Mouse (Mus musculus) layer of hippocampus, adult 18-20 months (tissue): ENCODE data around the gene Dst. TPM values are rescaled to one million over a fixed set of nuclear protein-coding genes. Genes with fewer than 3 reads are reported as not detected.
A peak's percentile ranks its signal among the peaks of the same experiment; 100 is the strongest.

Source experiments
- DNase-seq, 2 experiments: peaks; one replicate each; pipeline ENCODE4 v3.0.0; 2022; ENCODE audit warnings: low spot score in 2 of 2
- total RNA-seq, 2 experiments: library from RNA; stranded (reverse); gene quantifications; 2 replicates each; pipeline ENCODE4 v1.2.3; 2021

Gene Dst
- total RNA-seq, 2 experiments from 2014 or later = 195 to 198 TPM

- no peak for DNase-seq
Measured at GRCm38 (mm10) chr1:33925283-33925682, 17.3 kb downstream of the Dst start.

- DNase-seq = no peak
Measured at GRCm38 (mm10) chr1:33927466-33927865, 19.4 kb downstream of the Dst start.

- DNase-seq = no peak
Measured at GRCm38 (mm10) chr1:33931791-33932190, 23.8 kb downstream of the Dst start.

GRCm38 (mm10) chr1:33932196-33932595 lies 24.2 kb downstream of the Dst start:
- no peak for DNase-seq

GRCm38 (mm10) chr1:33932845-33933499 lies 24.9 kb downstream of the Dst start:
- DNase-seq = peak in 1 of 2 experiments; percentile 54

GRCm38 (mm10) chr1:33935946-33936345 lies 27.9 kb downstream of the Dst start:
- DNase-seq = no peak

GRCm38 (mm10) chr1:33939828-33940227 lies 31.8 kb downstream of the Dst start:
- DNase-seq = no peak

- no peak for DNase-seq
Measured at GRCm38 (mm10) chr1:33940364-33940928, 32.4 kb downstream of the Dst start.

- no peak for DNase-seq
Measured at GRCm38 (mm10) chr1:33942638-33943037, 34.6 kb downstream of the Dst start.

- DNase-seq = no peak
Measured at GRCm38 (mm10) chr1:33943943-33944342, 35.9 kb downstream of the Dst start.

GRCm38 (mm10) chr1:33944977-33945750 lies 37.1 kb downstream of the Dst start:
- no peak for DNase-seq

GRCm38 (mm10) chr1:33945756-33946155 lies 37.7 kb downstream of the Dst start:
- DNase-seq = no peak

- DNase-seq = peak; percentile 78 to 89
Measured at GRCm38 (mm10) chr1:33946601-33947395, 38.8 kb downstream of the Dst start.

GRCm38 (mm10) chr1:33947838-33948237 lies 39.8 kb downstream of the Dst start:
- DNase-seq = no peak

- DNase-seq = peak in 1 of 2 experiments; percentile 56
Measured at GRCm38 (mm10) chr1:33948511-33948910, 40.5 kb downstream of the Dst start.

- DNase-seq = no peak
Measured at GRCm38 (mm10) chr1:33955626-33956025, 47.6 kb downstream of the Dst start.

- no peak for DNase-seq
Measured at GRCm38 (mm10) chr1:33960439-33960838, 52.4 kb downstream of the Dst start.

GRCm38 (mm10) chr1:33964643-33965042 lies 56.6 kb downstream of the Dst start:
- peak in 1 of 2 experiments; percentile 72 for DNase-seq

GRCm38 (mm10) chr1:33965824-33966223 lies 57.8 kb downstream of the Dst start:
- DNase-seq = no peak

GRCm38 (mm10) chr1:33966328-33966727 lies 58.3 kb downstream of the Dst start:
- peak in 1 of 2 experiments; percentile 76 for DNase-seq

- DNase-seq = no peak
Measured at GRCm38 (mm10) chr1:33967206-33967605, 59.2 kb downstream of the Dst start.
